Mouse (Mus musculus): ENCODE data around the gene Lnx2.

The Lnx2 gene

GRCm38 (mm10) chr5:147077305-147078034 lies 1.1 kb upstream of the Lnx2 start:
- ATAC-seq (ENCODE audit: low TSS enrichment), result peak; percentile 81

DNA sequence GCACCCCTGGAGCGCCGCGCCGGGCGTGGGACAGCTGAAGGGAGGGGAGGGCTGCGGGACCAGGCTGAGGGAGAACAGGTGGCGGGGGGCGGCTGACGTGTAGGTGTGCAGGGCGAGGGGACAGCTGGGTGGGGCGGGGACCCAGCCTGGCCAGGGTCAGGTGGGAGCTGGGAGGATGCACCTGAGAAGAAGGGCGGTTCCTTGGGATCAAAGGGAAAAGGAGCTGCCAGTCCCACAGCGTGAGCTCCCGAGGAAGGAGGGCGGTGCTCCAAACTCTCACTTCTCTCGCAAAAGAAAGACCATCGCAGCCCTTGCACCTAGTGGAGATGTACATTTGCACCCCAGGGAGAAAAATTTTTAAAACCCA lies 396 bp upstream of the Lnx2 start, which contains the start of gene Polr1d:
Gene Polr1d (plus strand): TSS at position 252 of the 367 bp plus-strand sequence.
- ATAC-seq (ENCODE audit: low TSS enrichment), result peak; percentile 25

- ATAC-seq (ENCODE audit: low TSS enrichment), result no peak
Measured at GRCm38 (mm10) chr5:147075103-147076025, 1.0 kb downstream of the Lnx2 start.

DNA sequence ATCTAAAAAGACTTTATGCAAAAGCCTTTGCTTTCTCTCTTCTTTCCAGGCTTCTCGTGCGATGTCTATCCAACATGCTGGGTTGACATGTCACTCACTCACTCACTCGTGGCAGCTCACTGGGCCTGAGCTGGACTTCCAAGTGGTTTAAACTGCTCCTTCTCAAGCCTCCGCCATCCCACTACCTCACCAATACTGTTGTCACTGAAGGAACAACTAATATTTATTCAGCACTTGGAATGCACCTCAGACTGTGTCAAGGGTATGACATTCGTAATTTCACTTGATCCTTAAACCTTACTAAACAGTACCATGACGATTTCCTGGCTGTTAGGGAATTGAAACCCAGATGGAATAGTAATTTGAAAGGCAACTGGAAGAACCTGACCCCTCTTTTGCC lies 2.6 kb downstream of the Lnx2 start:
- no peak for ATAC-seq (ENCODE audit: low TSS enrichment)

DNA sequence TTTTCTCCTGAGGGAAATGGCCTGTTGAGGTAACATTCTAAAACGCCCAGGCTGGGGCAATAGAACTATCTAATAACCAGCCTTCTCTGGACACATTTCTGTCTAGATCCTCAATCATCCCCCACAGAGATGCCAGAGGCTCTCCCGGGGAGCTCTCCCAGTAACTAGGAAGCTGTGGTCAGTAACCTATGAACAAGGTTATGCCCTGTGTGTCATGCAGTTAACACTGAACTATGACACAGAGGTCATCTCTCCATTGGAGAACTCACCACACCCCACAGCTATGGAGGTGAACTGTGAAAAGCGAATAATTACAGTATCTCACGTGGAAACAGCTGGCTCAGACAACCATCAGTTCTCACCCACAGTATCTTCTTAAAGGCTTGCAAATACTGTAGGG lies 4.5 kb downstream of the Lnx2 start:
- ATAC-seq (ENCODE audit: low TSS enrichment), result no peak

DNA sequence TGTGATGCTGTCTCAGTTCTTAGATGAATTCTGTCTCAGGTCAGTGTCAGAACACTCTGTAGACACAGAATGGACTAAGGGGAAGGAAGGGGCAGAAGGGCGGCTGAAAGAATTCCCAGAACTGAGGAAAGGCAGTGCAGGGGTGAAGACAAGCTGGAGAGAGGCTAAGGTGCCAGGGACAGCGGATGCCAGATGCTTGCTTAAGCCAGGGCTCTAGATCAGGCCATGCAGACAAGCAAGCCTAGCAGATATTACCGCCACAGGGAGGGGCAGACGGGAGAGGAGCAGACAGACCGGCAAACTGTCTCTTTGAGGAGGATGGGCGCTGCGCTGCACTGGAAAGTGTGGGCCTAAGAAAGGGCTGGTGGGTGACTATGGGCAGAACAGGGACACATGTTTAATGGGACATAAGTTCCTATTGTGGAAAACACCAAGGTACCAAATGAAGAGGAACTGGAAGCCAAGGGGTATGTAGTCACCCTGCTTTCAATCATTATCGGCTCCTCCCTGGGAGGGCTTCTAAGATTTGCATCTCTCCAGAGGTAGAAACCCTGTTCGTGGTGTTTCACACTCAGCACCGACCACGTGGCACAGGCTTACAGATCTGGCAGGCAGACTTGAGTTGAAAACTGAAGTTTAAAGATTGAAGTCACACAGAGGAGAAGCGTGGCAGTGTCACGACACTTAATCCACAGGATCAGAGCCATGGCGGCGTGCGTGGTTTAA lies 5.4 kb downstream of the Lnx2 start:
- no peak for ATAC-seq (ENCODE audit: low TSS enrichment)

GRCm38 (mm10) chr5:147068876-147069275 lies 7.5 kb downstream of the Lnx2 start:
- ATAC-seq (ENCODE audit: low TSS enrichment), result peak; percentile 52; the same call in 1 of the 2 replicates

GRCm38 (mm10) chr5:147066965-147067364 lies 9.4 kb downstream of the Lnx2 start:
- no peak for ATAC-seq (ENCODE audit: low TSS enrichment)

GRCm38 (mm10) chr5:147066129-147066528 lies 10.3 kb downstream of the Lnx2 start:
- ATAC-seq (ENCODE audit: low TSS enrichment), result no peak

DNA sequence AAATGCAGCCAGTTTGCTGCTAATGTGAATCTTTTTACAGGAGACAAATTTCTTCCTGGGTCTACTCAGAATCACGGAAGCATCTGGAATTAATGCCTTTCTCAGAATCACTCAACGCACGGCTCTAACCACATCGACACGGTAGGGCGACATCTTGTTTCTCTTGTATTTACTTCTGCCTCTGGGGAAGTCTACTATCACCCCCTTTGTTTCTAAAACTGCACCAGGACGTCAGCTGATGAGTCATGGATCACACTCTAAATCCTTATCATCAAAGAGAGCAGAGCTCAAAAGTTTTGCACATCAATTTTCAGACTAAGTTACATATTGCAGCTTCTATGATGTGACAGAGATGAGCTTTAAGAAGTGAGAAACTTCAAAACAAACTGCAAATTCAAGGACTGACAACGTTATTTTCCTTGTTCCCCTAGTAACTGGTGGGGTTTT lies 13.1 kb downstream of the Lnx2 start:
- ATAC-seq (ENCODE audit: low TSS enrichment), result no peak

- no peak for ATAC-seq (ENCODE audit: low TSS enrichment)
Measured at GRCm38 (mm10) chr5:147060024-147060423, 16.4 kb downstream of the Lnx2 start.

GRCm38 (mm10) chr5:147059319-147059718 lies 17.1 kb downstream of the Lnx2 start:
- no peak for ATAC-seq (ENCODE audit: low TSS enrichment)

- no peak for ATAC-seq (ENCODE audit: low TSS enrichment)
Measured at GRCm38 (mm10) chr5:147058661-147059060, 17.7 kb downstream of the Lnx2 start.

DNA sequence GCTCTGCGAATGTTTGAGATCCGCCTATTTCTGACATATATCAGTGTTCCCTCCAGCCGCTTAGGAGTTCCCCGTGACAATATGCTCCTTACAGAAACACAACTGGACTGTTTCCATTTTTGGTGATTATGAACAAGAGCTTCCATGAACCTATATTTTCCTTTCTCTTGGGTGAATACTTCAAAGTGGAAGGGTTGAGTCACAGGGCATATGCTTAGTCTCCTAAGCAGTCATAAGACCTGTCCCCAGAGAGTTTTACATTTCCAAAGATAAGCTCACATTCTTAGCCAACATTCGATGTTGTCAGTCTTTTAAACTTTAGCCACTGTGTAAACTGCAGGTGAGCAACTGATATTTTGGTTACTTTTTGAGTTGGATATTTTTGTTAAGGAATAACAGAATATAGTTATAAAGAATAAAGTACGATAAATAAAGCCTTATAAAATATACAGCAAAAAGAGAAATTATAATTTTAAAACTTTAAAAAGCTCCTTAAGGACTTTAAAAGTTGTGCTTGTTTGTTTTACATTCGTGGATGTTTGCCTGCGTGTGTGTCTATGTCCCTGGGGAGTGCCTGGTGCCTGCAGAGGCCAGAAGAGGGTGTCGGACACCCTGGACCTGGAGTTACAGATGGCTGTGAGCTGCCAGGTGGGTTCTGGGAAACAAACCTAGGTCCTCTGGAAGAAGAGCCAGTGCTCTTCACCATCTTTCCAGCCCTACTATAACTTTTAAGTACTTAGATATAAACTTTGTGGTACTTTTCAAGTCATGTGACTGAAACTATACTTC lies 18.6 kb downstream of the Lnx2 start:
- ATAC-seq (ENCODE audit: low TSS enrichment), result no peak

GRCm38 (mm10) chr5:147056712-147057290 lies 19.6 kb downstream of the Lnx2 start:
- no peak for ATAC-seq (ENCODE audit: low TSS enrichment)

DNA sequence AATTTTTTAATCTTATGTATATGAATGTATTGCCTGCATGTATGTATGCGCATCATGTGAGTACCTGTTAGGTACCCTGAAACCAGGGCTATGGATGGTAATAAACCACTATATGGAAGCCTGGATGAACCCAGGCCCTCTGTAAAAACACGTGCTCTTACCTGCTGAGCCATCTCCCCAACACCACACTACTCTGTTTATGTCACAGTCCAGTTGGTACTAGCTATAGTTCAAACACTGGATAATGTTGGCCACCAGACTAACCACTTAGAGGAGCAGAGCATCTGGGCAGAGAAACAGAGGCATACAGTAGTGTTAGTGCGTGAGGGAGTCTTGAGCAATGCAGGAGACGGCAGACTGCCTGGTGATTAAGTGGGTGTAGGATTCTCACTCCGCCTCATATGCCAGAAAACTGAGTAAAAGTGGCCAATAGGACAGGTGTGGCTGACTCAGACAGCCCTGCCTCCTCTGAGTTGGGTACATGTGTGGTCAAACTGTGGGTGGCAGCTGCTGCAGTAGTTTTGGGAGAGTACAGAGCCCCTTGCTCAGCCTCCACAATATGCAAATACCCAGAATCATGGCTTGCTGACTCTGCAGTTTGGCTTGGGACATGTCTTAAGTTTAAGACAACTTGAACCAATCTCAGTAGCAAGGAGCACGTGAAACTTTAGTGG lies 20.7 kb downstream of the Lnx2 start:
- ATAC-seq (ENCODE audit: low TSS enrichment), result peak; percentile 83

GRCm38 (mm10) chr5:147054747-147055270 lies 21.6 kb downstream of the Lnx2 start:
- peak; percentile 58; the same call in 1 of the 2 replicates for ATAC-seq (ENCODE audit: low TSS enrichment)

DNA sequence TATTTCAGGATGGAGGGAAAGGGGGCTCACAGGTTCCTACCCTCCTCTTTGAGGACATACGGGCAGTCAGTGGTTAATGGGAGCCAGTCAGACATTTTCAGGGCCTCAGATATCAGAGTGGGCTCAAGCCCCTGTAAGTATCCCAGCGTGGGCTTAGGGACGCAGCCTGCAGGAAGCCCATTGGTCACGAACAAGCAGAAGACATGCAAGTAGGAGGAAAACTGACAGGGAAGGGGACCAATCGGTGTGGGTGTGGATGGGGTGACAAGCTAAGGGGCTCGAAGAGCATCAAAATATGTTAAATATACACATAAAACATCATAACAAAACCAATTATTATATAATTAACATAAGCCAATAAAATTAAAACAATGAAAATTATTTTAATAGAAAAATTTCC lies 22.1 kb downstream of the Lnx2 start:
- no peak for ATAC-seq (ENCODE audit: low TSS enrichment)

DNA sequence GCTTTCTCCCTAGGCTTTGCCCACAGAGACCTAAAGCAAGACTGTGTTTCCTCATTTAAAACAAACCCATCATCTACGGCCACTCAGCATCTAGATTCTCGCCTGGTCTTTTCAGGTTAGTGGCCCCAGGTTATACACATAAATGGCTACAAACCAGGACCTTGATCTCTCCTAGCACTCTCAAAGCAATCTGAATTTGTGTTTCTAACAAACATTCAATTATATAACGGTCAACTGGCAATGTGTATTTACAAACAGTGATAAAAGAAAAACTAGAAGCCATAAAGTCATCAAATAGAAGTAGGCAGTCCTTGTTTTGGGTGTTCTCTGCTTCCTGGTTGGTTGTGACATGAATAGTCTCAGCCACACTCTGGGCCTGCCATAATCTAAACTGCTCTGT lies 22.9 kb downstream of the Lnx2 start:
- ATAC-seq (ENCODE audit: low TSS enrichment), result no peak

- no peak for ATAC-seq (ENCODE audit: low TSS enrichment)
Measured at GRCm38 (mm10) chr5:147053071-147053470, 23.3 kb downstream of the Lnx2 start.

Data from frontal cortex, adult (tissue).